Mouse (Mus musculus) c-Kit-negative CD71-positive TER-119-positive erythroid progenitor cells, embryonic 14.5 days (primary cell): ENCODE results near the gene Zfp663.

Source experiments
- DNase-seq: peaks from one replicate; pipeline ENCODE4 v3.0.0-alpha.2; 2013; ENCODE audit warnings: low read depth, low spot score

Zfp663 gene

DNA sequence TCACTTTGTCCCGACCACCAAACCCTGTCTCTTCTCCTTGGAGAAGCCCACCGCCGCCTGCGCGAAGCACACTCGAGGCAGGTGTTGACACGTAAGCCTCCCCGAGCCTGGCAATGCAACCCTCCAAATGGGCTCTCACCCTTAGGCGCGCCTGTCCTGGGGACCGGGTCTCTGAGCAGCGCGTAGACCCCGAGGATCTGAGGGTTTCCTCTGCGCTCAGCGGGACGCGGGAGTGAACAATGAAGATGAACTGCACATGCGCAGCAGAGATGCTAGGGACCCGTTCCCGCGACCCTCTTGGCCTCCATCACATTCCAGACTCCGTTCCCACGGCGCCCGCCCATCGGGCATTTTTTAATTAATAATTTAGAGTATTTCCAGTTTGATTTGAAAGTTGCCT lies at the start of gene Zfp663:
Gene Zfp663 (minus strand): TSS at position 234 of the 400 bp plus-strand sequence.
- DNase-seq: no peak

GRCm38 (mm10) chr2:165417291-165417690 lies 48.8 kb upstream of the Zfp663 start:
- DNase-seq: no peak

DNA sequence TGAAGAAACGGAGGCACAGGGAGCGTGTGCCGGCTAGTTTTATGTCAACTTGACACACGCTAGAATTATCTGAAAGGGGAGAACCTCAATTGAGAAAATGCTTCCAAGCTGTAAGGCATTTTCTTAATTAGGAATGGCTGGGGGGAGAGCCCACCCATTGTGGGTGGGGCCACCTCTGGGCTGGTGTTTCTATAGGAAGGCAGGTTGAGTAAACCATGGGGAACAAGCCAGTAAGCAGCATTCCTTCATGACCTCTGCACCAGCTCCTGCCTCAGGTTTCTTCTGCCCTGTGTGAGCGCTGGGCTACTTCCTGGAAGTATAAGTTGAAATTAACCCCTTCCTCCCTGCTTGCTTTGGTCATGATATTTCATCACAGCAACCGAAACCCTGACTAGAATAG lies 47.3 kb upstream of the Zfp663 start:
- DNase-seq: no peak

GRCm38 (mm10) chr2:165415141-165415721 lies 46.7 kb upstream of the Zfp663 start:
- no peak for DNase-seq

GRCm38 (mm10) chr2:165414321-165414720 lies 45.8 kb upstream of the Zfp663 start:
- no peak for DNase-seq

DNA sequence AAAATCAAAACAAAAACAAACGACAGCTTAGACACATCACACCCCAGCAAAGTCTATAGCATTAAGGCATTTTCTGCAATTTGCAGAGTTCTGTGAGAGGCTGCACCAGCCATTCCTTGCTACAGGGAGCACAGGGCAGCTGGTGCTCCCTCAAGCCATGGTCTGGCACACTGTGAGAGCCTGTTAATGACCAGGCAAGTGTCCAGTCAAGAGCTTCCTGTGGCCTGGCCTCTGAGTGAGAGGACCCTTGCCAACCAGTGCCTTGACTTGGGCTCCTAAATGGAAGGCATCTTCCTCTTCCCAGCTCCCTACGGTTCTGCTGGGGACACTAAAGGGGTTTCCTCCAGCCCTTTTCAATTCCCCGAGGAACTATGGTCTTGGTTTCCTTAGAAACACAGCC lies 45.4 kb upstream of the Zfp663 start:
- DNase-seq: no peak

DNA sequence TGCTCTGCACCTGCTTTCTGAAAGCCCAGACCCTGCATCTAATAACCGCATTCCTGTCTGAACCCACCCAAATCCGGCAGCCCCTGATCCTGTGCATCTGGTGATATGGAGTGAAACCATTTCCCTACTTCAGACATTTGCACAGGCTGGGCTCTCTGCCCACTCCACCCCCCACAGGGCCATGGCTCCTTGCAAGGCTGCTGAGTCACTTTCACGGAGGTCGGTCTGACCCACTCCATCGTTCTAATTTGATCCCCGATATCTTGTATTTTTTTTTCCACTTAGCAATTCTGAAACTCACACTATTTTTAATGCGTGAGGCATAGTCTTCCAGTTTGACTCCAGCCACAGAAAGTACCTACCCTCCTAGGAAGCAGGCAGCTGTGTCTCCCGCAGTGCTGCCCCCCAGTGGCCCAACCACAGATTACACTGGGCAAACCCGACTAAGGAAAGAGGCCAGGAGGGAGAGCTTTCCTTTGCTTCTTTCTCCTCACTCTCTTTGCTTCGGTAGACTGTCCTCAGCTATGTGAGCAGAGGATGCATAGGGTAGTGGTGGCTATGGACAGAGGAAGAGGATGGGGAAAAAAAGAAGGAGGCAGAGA lies 39.3 kb upstream of the Zfp663 start:
- no peak for DNase-seq

DNA sequence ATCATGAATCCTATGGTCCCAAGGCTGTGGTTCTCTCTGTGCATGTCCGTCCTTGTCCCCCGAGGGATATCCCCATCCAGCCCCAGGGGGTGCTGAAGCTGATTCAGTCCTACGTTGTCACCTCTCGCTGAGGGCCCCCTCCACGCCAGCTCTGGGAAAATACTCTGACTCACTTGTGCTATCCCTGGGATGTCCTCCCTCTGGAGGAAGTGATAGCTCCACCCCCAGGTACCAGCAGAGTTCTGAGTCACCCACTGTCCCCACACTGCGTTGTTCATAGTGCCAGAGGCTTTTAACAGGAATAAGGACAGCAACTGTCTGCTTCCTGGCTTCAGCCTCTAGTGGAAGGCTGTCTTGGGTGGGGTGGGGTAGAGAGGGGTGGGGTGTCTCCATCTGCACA lies 36.8 kb upstream of the Zfp663 start:
- DNase-seq: no peak

- no peak for DNase-seq
Observed at GRCm38 (mm10) chr2:165404951-165405350, 36.4 kb upstream of the Zfp663 start.

DNA sequence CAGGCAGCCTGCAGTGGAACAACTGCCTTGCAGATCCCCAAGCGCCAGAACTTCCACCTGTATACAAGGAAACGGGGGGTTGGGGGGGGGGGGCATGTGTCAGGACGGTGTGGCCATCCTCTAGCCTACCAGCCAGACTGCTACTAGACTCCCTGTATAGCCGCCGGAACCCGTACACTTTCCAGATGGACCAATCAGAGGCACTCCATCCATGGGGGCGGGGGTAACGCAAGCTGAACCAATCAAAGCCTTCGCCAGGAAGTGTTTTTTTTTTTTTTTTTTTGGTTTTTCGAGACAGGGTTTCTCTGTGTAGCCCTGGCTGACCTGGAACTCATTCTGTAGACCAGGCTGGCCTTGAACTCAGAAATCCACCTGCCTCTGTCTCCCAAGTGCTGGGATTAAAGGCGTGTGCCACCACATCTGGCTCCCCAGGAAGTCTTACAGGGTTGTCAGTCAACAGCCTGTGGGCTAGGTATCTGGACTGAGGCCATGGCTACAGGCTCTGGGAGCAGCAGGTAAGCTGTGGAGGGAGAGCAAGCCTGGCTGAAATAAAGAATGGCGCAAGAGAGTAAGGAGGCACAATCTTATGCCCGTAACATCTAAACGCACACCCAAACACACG lies 29.7 kb upstream of the Zfp663 start:
- DNase-seq: no peak

DNA sequence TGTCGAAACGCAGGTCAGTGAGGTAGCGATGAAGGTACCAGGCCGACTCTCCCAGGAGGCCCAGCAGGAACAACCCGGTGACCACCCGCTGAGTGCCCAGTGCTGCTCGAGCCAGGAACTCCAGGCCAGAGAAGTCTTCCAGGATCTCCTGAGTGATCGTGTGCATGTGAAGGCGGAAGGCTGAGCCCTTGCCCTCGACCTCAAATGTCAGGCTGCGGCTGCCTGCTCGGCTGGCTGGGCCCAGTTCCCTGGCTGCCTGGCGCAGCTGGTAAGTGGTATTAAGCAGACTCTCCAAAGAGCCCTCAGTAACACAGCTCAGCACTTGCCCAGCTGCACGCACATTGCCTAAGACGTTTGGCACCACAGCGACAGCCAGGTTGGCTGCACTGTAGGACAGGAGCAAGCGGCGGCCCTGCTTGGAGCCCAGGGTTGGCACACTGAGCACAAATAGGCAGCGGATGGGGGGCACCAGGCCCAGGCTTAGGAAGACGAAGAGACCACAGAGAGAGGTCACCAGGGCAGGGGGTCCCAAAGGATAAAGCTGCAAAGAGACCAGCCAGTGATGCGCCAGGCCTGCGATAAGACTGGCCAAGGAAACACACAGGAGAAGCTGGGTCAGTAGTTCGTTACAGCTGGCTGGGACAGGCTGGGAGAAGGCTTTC lies 29.1 kb upstream of the Zfp663 start:
- DNase-seq: no peak

DNA sequence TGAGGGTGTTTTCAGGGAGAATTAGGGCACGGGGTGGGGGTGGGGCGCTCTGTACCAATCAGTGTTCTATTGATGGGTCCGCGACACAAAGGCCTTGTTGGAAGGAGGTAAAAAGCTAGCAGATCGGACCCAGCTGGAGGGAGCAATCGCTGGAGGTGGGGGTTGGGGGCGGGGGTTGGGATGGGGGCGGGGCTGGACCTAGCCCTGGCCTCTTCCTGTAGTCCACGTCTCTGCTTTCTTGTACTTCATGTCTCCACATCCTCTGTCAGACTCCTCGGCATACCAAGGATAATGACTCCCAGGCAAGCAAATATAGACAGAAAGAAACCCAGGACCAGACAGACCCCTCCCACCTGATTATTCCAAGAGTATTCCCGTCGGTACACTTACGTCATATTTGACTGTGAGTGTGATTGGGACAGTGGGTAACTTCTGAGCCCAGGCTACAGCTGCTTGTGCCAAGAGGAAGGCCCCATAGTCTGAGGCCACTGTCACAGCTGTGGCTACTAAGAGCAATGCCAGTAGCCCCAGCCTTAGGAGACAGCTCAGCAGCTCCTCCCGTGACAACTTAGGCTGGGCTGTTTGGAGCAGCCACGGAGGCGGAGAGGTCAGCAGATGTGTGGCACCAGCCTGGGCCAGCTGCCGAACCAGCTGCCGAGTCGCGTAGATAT lies 28.4 kb upstream of the Zfp663 start:
- DNase-seq: no peak

DNA sequence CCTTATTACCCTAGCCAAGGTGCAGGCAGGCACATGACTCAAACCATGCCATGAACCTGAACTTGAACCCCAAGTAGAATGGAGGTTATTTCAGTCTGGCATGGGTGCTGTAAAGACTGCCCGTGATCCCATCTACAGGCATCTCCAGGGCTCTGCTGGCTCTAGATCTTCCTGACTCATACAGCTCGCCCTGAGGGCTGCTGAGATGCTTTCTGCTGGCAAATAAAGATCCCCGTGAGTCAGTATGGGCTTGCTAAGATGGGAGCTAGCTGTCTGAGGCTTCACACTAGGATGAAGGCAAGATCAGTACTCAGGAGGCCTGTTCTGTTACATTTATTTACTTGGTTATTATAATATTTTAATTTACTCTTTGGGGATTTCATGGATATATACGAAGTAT lies 23.6 kb upstream of the Zfp663 start:
- no peak for DNase-seq

GRCm38 (mm10) chr2:165391561-165391960 lies 23.0 kb upstream of the Zfp663 start:
- no peak for DNase-seq

DNA sequence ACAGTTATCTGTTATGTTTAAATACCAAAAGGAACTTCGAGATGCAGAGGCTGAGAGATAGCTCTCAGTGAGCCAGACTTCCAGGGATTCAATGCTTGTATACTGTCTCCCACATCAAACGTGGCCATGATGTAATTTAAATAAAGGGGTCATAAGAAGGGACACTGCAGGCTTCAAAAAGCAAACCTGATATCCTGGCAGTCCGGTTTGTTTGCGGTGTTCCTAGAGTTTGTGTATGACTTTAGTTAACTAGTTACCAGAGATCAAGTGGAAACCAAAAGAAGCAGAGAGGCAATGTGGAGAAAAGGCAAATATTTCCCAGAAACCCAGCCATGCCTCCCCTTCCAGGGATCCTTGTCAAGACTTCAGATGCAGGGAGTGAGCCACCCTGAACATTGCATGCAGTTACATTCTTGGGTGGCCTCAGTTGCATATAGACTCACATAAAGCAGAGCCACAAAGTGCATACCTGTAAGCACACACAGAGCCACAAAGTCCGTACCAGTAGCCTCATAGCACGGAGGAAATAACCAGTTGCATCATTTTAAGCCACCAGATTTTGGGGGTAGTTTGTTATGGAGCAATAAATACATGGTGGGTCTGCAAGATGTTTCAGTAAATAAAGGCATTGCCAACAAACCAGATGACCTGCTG lies 20.9 kb upstream of the Zfp663 start:
- DNase-seq: no peak

DNA sequence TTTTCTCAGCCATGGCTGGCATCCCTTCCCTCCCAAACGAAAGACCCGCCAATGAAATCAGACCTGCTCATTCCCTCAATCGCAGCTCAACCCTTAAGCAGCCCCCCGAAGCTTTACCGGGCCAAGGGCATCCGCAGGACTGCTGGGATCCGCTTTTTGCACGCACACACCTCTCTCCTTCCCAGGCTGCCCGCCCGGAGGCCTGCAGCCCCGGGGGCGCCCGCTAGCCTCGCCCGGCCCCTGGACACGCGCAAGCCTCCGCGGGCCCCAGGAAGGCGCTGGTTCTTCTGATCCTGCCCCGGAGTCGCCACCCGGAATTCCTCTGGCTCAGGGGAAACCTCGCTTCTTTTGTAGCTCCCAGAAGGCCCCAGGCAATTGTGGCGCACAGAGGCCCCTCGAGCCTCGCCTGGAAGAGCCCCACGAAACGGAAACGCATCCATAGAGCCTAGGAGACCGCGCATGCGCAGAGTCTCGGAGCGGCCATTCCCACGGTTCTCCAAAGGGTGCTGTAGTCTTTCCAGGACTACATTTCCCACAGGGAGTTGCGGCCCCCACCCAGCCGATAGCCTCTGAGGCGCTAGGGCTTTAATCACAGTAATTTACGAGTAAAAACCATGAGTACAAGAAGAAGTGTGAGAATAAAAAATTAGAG lies 19.4 kb upstream of the Zfp663 start, which contains the start of gene Zfp334:
Gene Zfp334 (minus strand): TSS at position 416 of the 652 bp plus-strand sequence.
- no peak for DNase-seq

DNA sequence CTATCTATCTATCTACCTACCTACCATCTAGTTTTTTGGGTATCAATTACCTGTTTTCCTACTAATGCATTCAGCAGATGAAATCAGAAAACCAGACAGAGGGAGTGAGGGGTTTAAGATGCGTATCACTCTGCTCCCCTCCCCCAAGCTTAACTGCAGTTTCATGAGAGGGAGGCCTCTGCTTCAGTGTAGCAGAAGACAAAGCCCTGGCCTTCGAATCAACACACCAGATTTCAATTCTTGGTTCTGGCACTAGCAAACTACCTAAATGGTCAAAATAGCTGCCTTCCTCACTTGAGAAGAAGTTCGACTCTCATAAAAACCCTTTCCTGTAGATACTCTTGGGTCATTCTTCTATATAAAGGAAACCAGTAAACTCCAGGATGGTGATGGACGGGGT lies 18.8 kb upstream of the Zfp663 start:
- no peak for DNase-seq

DNA sequence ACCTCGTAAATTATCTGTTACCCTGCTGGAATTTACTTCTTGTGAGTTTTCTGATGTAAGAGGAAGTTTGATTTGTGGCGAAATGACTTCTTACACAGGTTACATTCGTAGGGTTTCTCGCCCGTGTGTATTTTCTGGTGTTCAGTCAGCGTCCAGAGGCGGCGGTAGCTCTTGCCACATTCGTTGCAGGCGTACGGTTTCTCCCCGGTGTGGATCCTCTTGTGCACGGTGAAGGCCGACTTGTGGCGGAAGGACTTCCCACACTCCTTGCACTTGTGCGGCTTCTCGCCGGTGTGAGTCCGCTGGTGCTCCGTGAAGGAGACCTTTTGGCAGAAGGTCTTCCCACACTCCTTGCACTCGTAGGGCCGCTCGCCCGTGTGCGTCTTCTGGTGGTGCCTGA lies 11.5 kb upstream of the Zfp663 start:
- no peak for DNase-seq

DNA sequence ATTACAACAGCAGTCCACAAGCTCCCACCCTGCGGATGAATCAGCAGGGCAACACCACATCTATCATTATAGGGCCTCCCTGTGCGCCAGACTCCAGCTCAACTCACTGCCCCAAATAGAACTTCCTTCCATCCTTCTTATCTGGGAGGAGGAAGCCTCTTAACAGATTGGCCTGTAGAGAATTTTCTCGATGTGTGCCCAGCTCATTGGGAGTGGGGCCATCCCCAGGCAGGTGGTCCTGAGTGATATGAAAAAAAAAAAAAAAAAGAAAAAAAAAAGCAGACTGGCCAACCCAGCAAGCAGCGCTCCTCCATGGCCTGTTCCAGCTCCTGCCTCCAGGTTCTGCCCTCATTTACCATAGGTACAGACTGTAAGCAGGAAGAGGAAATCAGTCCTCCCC lies 7.5 kb upstream of the Zfp663 start:
- DNase-seq: no peak

DNA sequence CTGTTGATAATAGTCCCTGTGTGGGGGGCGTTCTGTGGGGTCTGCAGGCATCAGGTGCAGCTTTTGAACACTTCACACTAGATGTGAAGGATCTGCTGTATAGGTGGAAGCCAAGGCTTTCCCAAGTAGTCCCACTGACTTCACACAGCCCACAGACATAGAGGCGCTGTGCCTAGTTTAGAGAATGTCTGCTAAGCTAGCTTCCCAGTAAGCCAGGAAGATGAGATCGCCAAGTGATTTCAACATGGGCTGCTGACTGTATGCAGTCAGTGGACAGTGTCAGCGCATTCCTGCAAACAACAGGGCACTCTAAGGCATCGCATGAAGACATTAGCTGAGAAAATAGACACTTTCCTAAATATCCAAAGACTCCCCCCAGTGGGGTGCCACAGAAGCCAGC lies 6.9 kb upstream of the Zfp663 start:
- no peak for DNase-seq

DNA sequence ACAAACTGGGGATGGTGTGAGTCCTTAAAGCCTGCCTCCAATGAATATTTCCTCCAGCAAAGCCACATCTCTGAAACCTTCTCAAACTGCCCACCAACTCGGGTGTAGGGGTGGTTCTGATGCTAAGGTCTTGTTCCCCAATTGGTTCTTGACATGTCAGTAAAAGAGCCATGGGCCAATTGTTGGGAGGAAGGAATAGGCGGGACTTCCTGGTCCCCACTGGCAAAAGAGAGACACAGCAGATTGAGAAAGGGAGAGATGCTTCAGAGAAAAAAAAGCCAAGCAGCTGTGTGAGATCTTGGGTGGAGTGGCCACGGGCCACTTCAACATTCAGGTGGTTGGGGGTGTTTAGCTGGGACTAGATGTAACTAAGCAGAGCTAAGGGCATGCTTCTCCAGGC lies 2.5 kb upstream of the Zfp663 start:
- no peak for DNase-seq
